Mouse (Mus musculus) stomach, postnatal 0 days (tissue): ENCODE results near the gene Zfp420.

Experiments
- CTCF ChIP-seq: IDR thresholded peaks from 2 replicates; pipeline ENCODE4 v1.5.1; 2016; ENCODE audit warnings: antibody characterized with exemption, low read depth, mild to moderate bottlenecking, moderate library complexity
- EP300 ChIP-seq: optimal IDR thresholded peaks from 2 replicates; pipeline ENCODE3; 2016; ENCODE audit warnings: antibody characterized with exemption

DNA sequence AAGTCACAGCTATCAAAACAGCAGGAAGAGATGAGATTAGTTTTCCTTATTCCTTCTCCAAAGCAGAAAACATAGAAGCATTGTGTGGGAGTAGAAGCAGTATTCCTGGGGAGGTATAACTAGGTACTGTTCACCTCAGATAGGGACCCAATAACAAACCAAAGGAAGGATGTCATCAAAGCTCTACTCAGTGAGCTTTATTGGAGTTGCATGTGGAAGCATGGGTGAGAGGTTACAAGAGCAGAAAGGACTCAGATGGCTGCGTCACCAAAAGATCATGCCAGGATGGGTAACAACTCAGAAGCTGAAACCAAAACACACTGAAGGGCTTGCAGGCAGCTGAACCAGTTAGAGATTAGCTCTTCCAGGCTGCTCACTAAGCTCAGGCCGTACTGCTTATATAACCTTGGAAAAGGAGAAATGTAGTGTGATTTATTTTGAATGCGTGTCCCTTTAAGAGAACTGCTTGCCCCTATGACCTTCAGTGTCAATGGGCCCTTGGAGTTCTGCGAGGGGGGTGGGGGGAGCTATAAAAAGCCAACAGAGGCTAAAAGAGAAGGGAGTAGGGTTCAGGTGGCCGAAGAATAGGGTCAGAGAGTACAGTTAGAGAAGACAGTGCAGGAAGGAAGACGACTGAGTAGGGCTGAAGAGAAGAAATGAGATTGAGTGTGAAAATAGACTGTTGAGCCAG lies 57.7 kb downstream of the Zfp420 start:
- TF ChIP-seq CTCF (no peak), EP300 (no peak)
